ENCODE assay signal across 20 mouse cellular contexts in genomic region chr4:119198105-119198504, GRCm38 (mm10). TPM values are rescaled to one million over a fixed set of nuclear protein-coding genes. Genes with fewer than 3 reads are reported as not detected.
DNase-seq lines count a peak whose midpoint lies in the region; ATAC-seq and TF ChIP-seq lines count a peak whose summit lies in the region.
"Had no signal": no experiment of that assay in that cellular context is flagged by ENCODE, and none has a peak within 500 bp of the region (broad histone marks: within the 10 kb centered on the region; RNA-seq: fewer than 3 reads in every experiment).

No protein-coding gene starts in this region.

- H3K4me1 ChIP-seq in heart, embryonic 10.5 days = peaks cover 30% of the 10 kb centered on the region
- H3K4me1 ChIP-seq in limb, embryonic 13.5 days = peaks cover 28% of the 10 kb centered on the region
- H3K4me1 ChIP-seq in limb, embryonic 10.5 days = peaks cover 14% of the 10 kb centered on the region
- peaks cover 55% of the 10 kb centered on the region for H3K4me1 ChIP-seq in liver, embryonic 15.5 days (replicated peaks)

- H3K36me3 ChIP-seq in heart, embryonic 10.5 days = peaks cover 21% of the 10 kb centered on the region
- peaks cover 33% of the 10 kb centered on the region for H3K36me3 ChIP-seq in limb, embryonic 13.5 days
- H3K36me3 ChIP-seq in limb, embryonic 10.5 days = peaks cover 24% of the 10 kb centered on the region
- H3K36me3 ChIP-seq in C2C12 (ENCODE audit: control insufficient read depth, insufficient read depth) = no peaks in the 10 kb centered on the region
- peaks cover 30% of the 10 kb centered on the region for H3K36me3 ChIP-seq in liver, embryonic 15.5 days (replicated peaks)

- no peak for TF ChIP-seq CTCF in C2C12 (IDR thresholded peaks at IDR 0.05; ENCODE audit: control insufficient read depth, insufficient read depth, insufficient read length)

- H3ac ChIP-seq in C2C12 (ENCODE audit: control insufficient read depth, insufficient read length, low read depth) = no peak overlapping the region

- no peak overlapping the region for H3K4me2 ChIP-seq in limb, embryonic 13.5 days (replicated peaks)
- H3K4me2 ChIP-seq in liver, embryonic 15.5 days = peak overlapping the region; percentile 41
- H3K4me2 ChIP-seq: intestine, embryonic 15.5 days; limb, embryonic 15.5 days had no signal

- H3K79me2 ChIP-seq in C2C12 (ENCODE audit: control insufficient read depth, insufficient read depth) = no peaks in the 10 kb centered on the region

- H3K79me3 ChIP-seq in C2C12 (ENCODE audit: low read depth) = no peaks in the 10 kb centered on the region

- ATAC-seq in limb, embryonic 13.5 days (ENCODE audit: low FRiP score, low read depth) = no peak; the same call in 1 of the 2 replicates
- no peak for ATAC-seq in liver, embryonic 15.5 days (ENCODE audit: insufficient read depth)
- ATAC-seq: forebrain, postnatal 0 days; intestine, embryonic 15.5 days had no signal

- H3K4me3 ChIP-seq in heart, embryonic 10.5 days = no peak overlapping the region
- H3K4me3 ChIP-seq in limb, embryonic 13.5 days = no peak overlapping the region
- no peak overlapping the region for H3K4me3 ChIP-seq in limb, embryonic 10.5 days
- no peak overlapping the region for H3K4me3 ChIP-seq in C2C12 (ENCODE audit: insufficient read depth, poor library complexity, severe bottlenecking)
- H3K4me3 ChIP-seq in liver, embryonic 15.5 days (replicated peaks) = no peak overlapping the region; the same call in 1 of the 2 replicates
- H3K4me3 ChIP-seq: intestine, embryonic 15.5 days; limb, embryonic 15.5 days; midbrain, embryonic 12.5 days had no signal

- 0 out of 2 replicates have a peak overlapping the region, but pooled peaks have one; percentile 25 for H3K9ac ChIP-seq in limb, embryonic 13.5 days
- H3K9ac ChIP-seq in liver, embryonic 15.5 days = 0 out of 2 replicates have a peak overlapping the region, but pooled peaks have one; percentile 1
- H3K9ac ChIP-seq: forebrain, postnatal 0 days; intestine, embryonic 15.5 days; limb, embryonic 15.5 days; midbrain, embryonic 12.5 days had no signal

- peak overlapping the region; percentile 36; the same call in 1 of the 2 replicates for H3K27ac ChIP-seq in heart, embryonic 10.5 days
- H3K27ac ChIP-seq in limb, embryonic 13.5 days = no peak overlapping the region
- H3K27ac ChIP-seq in limb, embryonic 10.5 days = no peak overlapping the region
- H3K27ac ChIP-seq in liver, embryonic 15.5 days (replicated peaks) = peak overlapping the region; percentile 65
- H3K27ac ChIP-seq: intestine, embryonic 15.5 days; limb, embryonic 15.5 days; midbrain, embryonic 12.5 days; stomach, postnatal 0 days had no signal

- no peaks in the 10 kb centered on the region for H3K9me3 ChIP-seq in heart, embryonic 10.5 days
- H3K9me3 ChIP-seq in limb, embryonic 13.5 days = no peaks in the 10 kb centered on the region
- no peaks in the 10 kb centered on the region for H3K9me3 ChIP-seq in limb, embryonic 10.5 days (replicated peaks)
- H3K9me3 ChIP-seq in liver, embryonic 15.5 days (replicated peaks) = no peaks in the 10 kb centered on the region
- H3K9me3 ChIP-seq: intestine, embryonic 15.5 days; limb, embryonic 15.5 days; midbrain, embryonic 12.5 days had no signal

- no peaks in the 10 kb centered on the region for H3K27me3 ChIP-seq in heart, embryonic 10.5 days (ENCODE audit: insufficient read depth, poor library complexity, severe bottlenecking)
- H3K27me3 ChIP-seq in limb, embryonic 13.5 days = no peaks in the 10 kb centered on the region
- no peaks in the 10 kb centered on the region for H3K27me3 ChIP-seq in limb, embryonic 10.5 days (ENCODE audit: low read depth, poor library complexity, severe bottlenecking)
- no peaks in the 10 kb centered on the region for H3K27me3 ChIP-seq in C2C12 (ENCODE audit: control insufficient read depth, insufficient read depth, insufficient read length)
- H3K27me3 ChIP-seq in liver, embryonic 15.5 days = no peaks in the 10 kb centered on the region
- H3K27me3 ChIP-seq: intestine, embryonic 15.5 days; limb, embryonic 15.5 days; midbrain, embryonic 12.5 days had no signal

- DNase-seq in heart, embryonic 10.5 days (ENCODE audit: low spot score) = no peak
- no peak for DNase-seq in heart, postnatal 4 days
- DNase-seq in limb, embryonic 10.5 days (ENCODE audit: low spot score) = no peak
- no peak for DNase-seq in Muller cell, postnatal 12 days (ENCODE audit: inconsistent ontology term)
- DNase-seq: adrenal gland, postnatal 36 days; cerebellum, adult 9-11 months; forebrain, postnatal 0 days; heart, postnatal 14 days; kidney, postnatal 4 days; lung, postnatal 14 days had no signal

- WGBS in heart, embryonic 10.5 days = 86% methylated on average over 6 of the region's 6 CpGs
- 71% methylated on average over 6 of the region's 6 CpGs for WGBS in limb, embryonic 13.5 days
- WGBS in limb, embryonic 10.5 days = 91% methylated on average over 6 of the region's 6 CpGs
- 71% methylated on average over 6 of the region's 6 CpGs for WGBS in liver, embryonic 15.5 days (ENCODE audit: insufficient replicate concordance)

TF ChIP-seq in C2C12, 6 proteins besides CTCF, POLR2A, EP300 and RAD21:
- peak; percentile 16 for TF ChIP-seq MYOD1 (IDR thresholded peaks at IDR 0.05; ENCODE audit: control insufficient read depth, insufficient read length, low read depth)
- no peak for TF ChIP-seq USF1 (IDR thresholded peaks at IDR 0.05; ENCODE audit: low read depth)

RNA-seq across cellular contexts. Expression of gene Svbp, which starts 3.0 kb away (rescaled TPM):
- 126 and 154 TPM in 2 replicates for polyA plus RNA-seq in heart, embryonic 10.5 days (2016; fragmentation: Nextera tagmentation; extraction: Ambion mirVana)
- total RNA-seq in heart, postnatal 4 days (2021) = 10 to 100 TPM; 42.8 to 43.2 TPM
- polyA plus RNA-seq in limb, embryonic 13.5 days (2015; fragmentation: Nextera tagmentation; extraction: Ambion mirVana) = 223 and 237 TPM in 2 replicates
- 115 and 133 TPM in 2 replicates for polyA plus RNA-seq in limb, embryonic 10.5 days (2016; fragmentation: Nextera tagmentation; extraction: Ambion mirVana)
- 76.1 TPM for polyA plus RNA-seq in C2C12 (2012; fragmentation: generic; extraction: Trizol)
- polyA plus RNA-seq in liver, embryonic 15.5 days (2015; fragmentation: Nextera tagmentation; extraction: Ambion mirVana) = 82.6 and 91.9 TPM in 2 replicates

RNA-seq across cellular contexts. Expression of gene Ermap, which starts 8.3 kb away (rescaled TPM):
- 26.6 and 31.9 TPM in 2 replicates for polyA plus RNA-seq in heart, embryonic 10.5 days (2016; fragmentation: Nextera tagmentation; extraction: Ambion mirVana)
- under 1 TPM; 0.21 to 0.32 TPM for total RNA-seq in heart, postnatal 4 days (2021)
- polyA plus RNA-seq in limb, embryonic 13.5 days (2015; fragmentation: Nextera tagmentation; extraction: Ambion mirVana) = 1.5 and 3.6 TPM in 2 replicates
- polyA plus RNA-seq in limb, embryonic 10.5 days (2016; fragmentation: Nextera tagmentation; extraction: Ambion mirVana) = 6.8 and 7.7 TPM in 2 replicates
- polyA plus RNA-seq in C2C12 (2012; fragmentation: generic; extraction: Trizol) = 0.01 TPM
- polyA plus RNA-seq in liver, embryonic 15.5 days (2015; fragmentation: Nextera tagmentation; extraction: Ambion mirVana) = 386 and 428 TPM in 2 replicates
- total RNA-seq: gastrocnemius, adult 18-20 months had no signal

RNA-seq across cellular contexts. Expression of gene Tmem269, which starts 19.9 kb away (rescaled TPM):
- not detected in 2 replicates for polyA plus RNA-seq in heart, embryonic 10.5 days (2016; fragmentation: Nextera tagmentation; extraction: Ambion mirVana)
- total RNA-seq in heart, postnatal 4 days (2021) = not detected
- polyA plus RNA-seq in limb, embryonic 13.5 days (2015; fragmentation: Nextera tagmentation; extraction: Ambion mirVana) = 0.11 TPM in 1 of 2 replicates, not detected in the other
- not detected in 2 replicates for polyA plus RNA-seq in limb, embryonic 10.5 days (2016; fragmentation: Nextera tagmentation; extraction: Ambion mirVana)
- polyA plus RNA-seq in C2C12 (2012; fragmentation: generic; extraction: Trizol) = not detected
- not detected in 2 replicates for polyA plus RNA-seq in liver, embryonic 15.5 days (2015; fragmentation: Nextera tagmentation; extraction: Ambion mirVana)
- total RNA-seq: adrenal gland, postnatal 36 days; forebrain, postnatal 0 days; gastrocnemius, adult 18-20 months; heart, postnatal 14 days; layer of hippocampus, postnatal 10 days had no signal
- polyA plus RNA-seq: intestine, embryonic 15.5 days; kidney, embryonic 14.5 days; limb, embryonic 15.5 days had no signal

RNA-seq across cellular contexts. Expression of gene Zfp691, which starts 24.1 kb away (rescaled TPM):
- 8.1 and 10.0 TPM in 2 replicates for polyA plus RNA-seq in heart, embryonic 10.5 days (2016; fragmentation: Nextera tagmentation; extraction: Ambion mirVana)
- 10 to 100 TPM; 13.2 to 17.7 TPM for total RNA-seq in heart, postnatal 4 days (2021)
- 8.6 and 9.5 TPM in 2 replicates for polyA plus RNA-seq in limb, embryonic 13.5 days (2015; fragmentation: Nextera tagmentation; extraction: Ambion mirVana)
- polyA plus RNA-seq in limb, embryonic 10.5 days (2016; fragmentation: Nextera tagmentation; extraction: Ambion mirVana) = 10.1 and 10.3 TPM in 2 replicates
- 4.8 TPM for polyA plus RNA-seq in C2C12 (2012; fragmentation: generic; extraction: Trizol)
- polyA plus RNA-seq in liver, embryonic 15.5 days (2015; fragmentation: Nextera tagmentation; extraction: Ambion mirVana) = 2.2 and 2.5 TPM in 2 replicates

RNA-seq across cellular contexts. Expression of gene AU022252, which starts 34.4 kb away (rescaled TPM):
- 35.8 and 44.0 TPM in 2 replicates for polyA plus RNA-seq in heart, embryonic 10.5 days (2016; fragmentation: Nextera tagmentation; extraction: Ambion mirVana)
- total RNA-seq in heart, postnatal 4 days (2021) = 10 to 100 TPM; 19.9 to 21.0 TPM
- 39.9 and 40.7 TPM in 2 replicates for polyA plus RNA-seq in limb, embryonic 13.5 days (2015; fragmentation: Nextera tagmentation; extraction: Ambion mirVana)
- polyA plus RNA-seq in limb, embryonic 10.5 days (2016; fragmentation: Nextera tagmentation; extraction: Ambion mirVana) = 38.1 and 43.3 TPM in 2 replicates
- 10.0 TPM for polyA plus RNA-seq in C2C12 (2012; fragmentation: generic; extraction: Trizol)
- 11.4 and 11.5 TPM in 2 replicates for polyA plus RNA-seq in liver, embryonic 15.5 days (2015; fragmentation: Nextera tagmentation; extraction: Ambion mirVana)

Comparison
In these comparisons a context has a peak if more than half of its experiments do, and no peak if none do; other contexts are left out.
1. H3K27ac ChIP-seq: peak in heart, embryonic 10.5 days (single experiment) and liver, embryonic 15.5 days (single experiment); none in limb, embryonic 13.5 days (single experiment) and limb, embryonic 10.5 days (single experiment).
2. RNA of gene Ermap, which starts 8.3 kb away (polyA plus RNA-seq): 386 to 428 TPM in liver, embryonic 15.5 days; 26.6 to 31.9 TPM in heart, embryonic 10.5 days, 6.8 to 7.7 TPM in limb, embryonic 10.5 days, 1.5 to 3.6 TPM in limb, embryonic 13.5 days and 0.01 TPM in C2C12 (single experiment); every median in the first group is over 10 times any median in the second.